Mouse (Mus musculus) c-Kit-negative CD71-positive TER-119-positive erythroid progenitor cells, embryonic 14.5 days (primary cell): ENCODE data around the gene Rab3a.

Experiments
- DNase-seq: peaks from one replicate; pipeline ENCODE4 v3.0.0-alpha.2; 2013; ENCODE audit warnings: low read depth, low spot score

Gene Rab3a

DNA sequence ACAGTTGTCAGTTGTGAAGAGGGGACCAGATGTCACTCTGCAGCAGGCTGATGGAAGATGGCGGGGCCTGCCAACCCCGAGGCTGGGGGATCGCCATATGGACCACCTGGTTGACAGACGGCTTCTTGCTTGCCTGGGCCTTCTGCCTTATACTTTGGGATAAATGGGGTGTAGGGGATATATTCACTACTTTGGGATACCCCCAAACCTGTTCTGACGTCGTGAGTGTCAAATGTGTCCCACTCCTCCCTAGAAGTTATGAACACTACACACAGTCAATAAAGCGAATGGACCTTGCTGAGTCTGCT is 3.8 kb downstream of the Rab3a start:
- DNase-seq, result no peak

DNA sequence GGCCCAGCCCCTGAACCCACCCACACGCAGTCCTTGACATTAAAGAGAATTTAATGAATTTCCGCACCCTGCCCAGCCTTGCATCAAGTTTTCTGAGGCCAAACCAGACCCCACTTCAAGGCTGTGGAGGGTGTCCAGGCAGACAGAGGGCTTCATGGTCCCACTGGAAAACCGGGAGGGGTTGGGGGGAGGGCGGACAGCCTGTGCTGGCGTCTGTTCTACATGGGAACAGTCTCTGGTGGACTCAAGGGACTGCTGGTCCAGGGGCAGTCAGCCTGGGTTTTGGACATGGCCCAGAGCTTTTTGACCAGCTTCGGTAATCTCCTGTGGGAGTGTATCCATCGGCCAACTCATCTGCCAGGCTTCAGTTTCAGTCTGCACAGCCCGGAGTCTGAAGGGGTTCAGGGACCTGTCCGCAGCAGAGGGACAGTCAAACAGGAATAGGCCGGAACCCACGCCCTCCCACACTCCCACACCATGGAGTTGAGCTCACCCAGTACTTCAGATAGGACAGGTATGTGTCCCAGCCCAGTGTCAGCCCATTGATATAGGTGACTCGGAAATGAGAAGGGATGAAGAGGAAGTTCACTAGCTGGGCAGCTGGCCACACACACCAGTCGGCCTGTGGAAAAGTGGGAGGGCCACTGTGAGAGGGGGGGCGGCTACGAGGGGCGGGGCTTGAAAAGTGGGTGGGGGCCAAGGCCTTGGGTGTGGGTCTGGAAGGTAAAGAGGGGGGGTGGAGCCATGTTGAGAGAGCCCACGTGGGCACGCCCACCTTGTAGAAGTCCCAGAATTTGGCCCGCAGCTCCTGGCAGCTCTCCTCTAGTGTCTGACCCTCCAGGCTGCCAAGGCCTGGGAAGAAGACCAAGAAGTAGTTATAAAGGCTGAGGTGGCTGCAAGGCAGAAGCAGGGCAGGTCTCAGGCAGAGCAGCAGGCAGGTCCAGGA is 4.4 kb downstream of the Rab3a start:
- no peak for DNase-seq

DNA sequence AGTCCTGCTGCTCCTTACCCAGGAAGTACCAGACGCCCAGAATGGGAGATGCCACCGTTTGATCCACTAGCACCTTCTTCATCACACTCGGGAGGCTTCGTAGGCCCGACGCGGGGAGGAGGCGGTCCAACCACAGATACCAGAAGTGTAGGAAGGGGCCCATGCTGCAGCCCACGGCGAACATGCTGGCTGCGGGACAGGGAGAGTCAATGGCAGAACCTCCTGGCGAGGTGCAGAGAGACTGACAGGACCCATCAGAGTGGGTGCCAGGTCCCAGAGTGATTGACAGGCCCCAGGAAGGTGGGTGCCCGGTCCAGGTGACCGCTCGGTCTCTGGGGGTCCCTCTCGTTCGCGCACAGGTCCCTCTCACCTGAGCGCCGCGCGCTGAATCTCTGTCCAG is 5.9 kb downstream of the Rab3a start:
- no peak for DNase-seq

DNA sequence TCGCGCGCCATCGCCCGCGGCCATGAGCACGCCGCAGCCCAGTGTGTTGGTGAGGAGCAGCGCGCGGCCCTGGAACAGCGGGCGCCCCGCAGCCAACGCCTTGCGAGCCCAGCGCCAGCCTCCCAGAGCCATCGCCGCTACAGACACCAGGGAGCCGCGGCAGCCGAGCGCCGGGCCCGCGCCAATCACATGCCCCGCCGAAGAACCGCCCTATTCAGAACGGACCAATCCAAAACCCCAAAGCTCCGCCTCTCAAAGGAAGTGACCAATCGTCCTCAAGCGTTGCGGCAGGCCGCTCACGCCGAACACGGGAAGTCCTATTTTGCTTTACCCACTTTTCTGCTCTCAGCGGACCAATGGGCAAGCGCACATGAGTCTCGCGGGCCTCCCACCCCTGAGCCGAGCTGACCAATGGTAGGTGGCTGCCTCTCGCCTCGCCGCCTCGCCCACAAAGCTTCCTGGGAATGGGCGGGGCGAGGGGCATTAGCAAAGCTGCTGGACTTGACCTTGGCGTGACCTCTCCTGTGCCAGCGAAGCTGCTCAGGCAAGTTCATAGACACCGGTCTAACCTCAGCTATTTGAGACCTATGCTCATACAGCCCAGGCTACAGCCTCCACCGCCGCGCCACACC is 6.4 kb downstream of the Rab3a start, which contains the start of gene Mpv17l2:
Gene Mpv17l2 (minus strand): TSS at position 172 of the 632 bp plus-strand sequence.
- peak; percentile 98 for DNase-seq

DNA sequence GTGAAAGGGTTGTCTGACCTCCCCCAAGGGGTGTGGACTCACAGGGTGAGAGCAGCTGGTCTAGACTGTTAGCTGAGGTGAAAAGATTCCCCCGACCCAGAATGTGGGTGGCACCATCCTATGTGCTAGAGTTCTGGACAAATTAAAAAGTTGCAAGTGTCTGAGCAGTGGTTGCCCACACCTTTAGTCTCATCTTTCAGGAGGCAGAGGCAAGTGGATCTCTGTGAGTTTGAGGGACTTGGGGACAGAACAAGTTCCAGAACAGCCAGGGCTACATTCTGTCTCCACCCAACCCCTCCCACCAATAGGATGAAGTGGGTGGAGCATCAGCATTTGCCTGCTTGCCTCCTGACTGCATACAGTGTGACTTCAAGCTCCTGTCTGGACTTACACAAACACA is 7.6 kb downstream of the Rab3a start:
- DNase-seq, result peak; percentile 81

DNA sequence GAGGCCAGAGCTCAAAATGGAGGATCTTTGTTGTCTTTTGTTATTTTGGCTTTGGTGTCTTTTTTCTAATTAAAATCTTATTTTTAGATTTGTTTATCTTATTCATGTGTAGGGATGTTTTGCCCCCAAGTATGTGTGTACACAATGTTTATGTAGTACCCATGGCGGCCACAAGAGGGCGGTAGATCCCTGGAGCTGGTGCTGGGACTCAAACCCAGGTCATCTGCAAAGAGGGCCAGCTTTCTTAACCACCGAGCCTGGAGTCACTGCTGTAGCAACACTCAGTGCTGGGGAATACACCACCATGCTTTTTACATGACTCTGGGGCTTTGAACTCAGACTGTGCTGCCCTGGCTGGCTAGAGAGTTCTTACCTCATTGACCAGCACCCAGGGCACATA is 8.9 kb downstream of the Rab3a start:
- no peak for DNase-seq

DNA sequence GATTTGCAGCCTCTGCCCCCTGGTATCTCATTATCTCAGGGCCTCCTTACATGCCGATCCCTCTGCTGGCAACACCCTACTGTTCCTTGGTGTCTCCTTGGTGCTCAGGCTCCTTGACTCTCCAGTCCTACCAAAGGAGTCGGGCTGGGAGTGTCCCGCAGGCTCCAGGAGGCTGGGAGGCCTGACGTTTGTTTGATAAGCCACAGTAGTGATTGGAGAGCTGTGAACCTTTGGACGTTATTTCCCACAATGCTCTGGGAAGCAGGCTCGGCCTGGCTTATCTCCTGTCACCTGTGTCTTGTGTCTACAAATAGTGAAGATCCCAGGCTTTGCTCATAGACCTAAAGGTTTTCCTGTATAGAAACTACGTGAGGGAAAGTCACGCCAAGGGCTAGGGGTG is 9.5 kb downstream of the Rab3a start:
- DNase-seq, result peak; percentile 78

DNA sequence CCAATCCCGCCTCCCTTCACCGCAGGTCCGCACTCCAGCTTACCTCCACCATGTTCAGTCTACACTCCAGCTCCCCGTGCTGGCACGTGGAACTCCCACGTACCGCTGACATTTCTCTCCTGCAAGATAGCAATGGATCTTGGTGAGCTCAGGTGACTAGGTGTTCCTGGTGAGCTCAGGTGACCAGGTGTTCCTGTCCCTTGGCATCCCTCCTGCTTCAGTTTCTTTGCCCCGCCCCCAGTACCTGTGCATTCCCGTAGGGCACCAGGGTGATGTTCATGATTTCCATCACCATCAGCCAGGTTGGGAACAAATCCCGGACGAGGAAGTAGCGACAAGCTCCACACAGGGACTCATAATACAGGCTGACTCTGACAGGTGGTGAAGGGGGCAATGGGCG is 10.2 kb downstream of the Rab3a start:
- no peak for DNase-seq

DNA sequence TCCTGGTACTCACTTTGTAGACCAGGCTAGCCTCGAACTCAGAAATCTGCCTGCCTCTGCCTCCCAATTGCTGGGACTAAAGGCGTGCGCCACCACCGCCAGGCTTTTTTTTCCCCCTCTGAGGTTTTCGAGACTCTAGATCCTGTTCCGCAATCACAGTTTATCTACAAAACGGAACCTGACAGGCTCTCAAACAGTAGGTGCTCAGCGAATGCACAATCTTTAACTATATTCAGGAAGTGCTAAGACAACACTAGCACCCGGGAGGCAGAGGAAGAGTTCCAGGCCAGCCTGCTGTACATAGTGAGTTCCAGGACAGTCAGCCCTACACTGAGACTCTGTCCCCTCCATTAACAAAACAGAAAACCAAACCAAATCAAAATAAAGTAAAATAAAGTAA is 10.8 kb downstream of the Rab3a start:
- no peak for DNase-seq

DNA sequence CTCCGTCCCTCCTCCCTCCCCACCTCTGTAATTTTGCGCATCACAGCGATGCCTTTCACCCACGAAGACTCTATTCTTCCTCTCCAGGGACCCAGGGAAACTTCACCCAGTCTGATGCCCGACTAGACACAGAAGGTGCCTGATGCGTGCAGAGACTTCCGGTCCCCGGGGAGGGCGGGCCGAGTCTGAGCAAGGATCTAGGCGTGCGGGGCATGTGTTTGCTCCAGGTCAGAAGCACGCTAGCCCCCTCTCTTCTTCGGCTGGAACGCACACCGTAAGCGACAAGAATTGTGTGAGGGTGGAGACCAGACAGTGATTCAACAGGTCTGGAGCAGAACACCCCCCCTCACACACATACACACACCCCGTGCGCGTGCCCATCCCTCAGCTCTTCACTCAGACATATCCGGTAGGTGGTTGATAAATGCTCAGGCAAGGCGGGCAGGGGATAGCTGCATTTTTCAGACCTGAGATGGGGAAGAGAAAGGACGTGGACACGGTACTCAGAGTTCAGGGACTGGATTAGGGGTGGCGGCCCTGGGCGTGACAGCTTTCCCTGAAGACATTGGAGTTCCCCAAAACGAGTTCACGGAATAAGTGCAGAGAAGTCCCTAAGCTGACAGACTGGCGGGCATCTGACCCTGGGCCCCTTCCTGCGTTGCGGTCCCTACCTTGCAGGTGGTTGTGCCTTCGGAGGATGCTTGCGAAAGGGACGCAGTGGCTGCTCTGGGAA is 11.5 kb downstream of the Rab3a start:
- DNase-seq, result no peak

DNA sequence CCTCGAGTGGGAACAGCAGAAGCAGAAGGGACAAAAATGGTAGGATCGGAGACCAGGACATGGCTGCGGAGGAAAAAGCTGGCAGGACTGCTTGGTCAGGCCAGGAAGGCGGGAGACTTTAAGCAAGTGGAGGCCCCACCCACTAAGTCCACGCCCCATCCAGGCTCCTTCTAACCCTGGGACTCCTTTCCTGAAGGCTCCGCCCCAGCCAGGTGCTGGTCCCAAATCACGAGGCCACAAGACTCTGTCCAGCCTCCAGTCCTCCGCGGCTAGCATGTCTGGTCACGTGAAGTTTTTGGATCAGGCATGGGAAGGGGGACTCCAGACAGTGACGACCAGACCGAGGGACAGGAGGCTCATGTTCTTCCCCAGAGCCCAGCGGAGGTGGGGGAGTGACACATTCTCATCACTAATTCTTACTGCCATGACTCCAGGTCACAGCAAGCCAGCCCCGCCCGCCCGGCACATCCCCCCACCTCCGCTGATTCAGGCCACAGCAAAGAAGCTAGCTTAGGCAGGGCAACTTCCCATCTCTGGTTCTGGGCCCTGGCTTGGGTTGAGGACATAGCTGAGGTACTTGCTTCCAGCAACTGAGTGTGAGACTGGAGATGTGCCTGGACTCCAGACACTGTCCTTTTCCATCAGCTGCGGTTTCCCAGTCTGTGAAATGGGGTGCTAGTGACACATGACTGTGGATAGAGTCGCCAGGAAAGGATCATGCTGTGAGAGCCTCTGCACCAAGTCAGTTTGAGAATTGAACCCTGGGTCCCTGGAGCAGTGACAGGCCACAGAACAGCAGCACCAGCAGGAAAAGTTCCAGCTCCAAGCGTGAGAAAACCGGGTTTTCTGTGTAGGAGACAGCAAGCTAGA is 12.3 kb downstream of the Rab3a start:
- peak; percentile 83 for DNase-seq

DNA sequence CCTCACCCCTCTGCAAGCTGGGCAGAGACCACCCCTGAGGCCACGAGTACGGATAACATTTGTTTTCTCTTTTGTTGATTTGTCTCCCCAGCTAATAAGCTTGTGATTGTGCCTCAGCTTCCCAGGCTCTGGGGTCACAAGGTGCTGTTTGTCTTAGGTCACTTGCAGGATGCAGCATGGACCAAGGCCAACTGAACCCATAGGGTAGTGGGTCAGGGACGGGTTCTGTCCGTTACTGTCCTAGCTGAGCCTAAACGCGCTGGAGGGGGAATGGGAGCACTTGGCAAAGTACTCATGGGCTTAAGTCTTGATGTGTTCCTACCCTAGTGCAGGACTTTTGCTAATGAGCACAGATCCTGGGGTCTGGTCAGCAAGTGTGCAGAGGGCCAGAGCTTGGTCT is 13.0 kb downstream of the Rab3a start:
- no peak for DNase-seq

DNA sequence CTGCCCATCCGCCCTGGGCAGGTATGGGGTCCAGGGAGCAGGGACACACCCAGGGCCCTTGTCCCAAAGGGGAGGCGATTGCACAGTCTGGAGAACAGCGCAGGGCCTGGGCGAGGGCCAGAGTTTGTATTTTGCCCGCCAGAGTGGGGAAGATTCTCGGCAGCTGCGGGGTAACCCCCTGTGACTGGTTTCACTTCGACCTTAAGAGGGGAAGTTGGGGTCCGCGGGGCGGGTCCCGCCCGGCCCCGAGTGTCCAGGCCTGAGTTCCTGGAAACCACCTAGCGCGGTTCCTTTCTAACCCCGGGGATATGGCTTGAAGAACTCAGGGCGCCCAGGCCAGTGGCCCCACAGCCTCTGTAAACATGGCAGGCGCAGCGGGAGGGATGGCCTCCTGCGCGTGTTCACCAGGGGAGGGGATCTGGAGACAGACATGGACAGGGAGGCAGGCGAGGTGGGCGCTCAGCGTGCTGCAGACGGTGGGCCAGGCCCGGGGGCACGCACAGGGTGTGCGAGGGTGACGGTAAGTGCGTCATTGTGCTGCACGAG is 13.8 kb downstream of the Rab3a start:
- DNase-seq, result no peak

DNA sequence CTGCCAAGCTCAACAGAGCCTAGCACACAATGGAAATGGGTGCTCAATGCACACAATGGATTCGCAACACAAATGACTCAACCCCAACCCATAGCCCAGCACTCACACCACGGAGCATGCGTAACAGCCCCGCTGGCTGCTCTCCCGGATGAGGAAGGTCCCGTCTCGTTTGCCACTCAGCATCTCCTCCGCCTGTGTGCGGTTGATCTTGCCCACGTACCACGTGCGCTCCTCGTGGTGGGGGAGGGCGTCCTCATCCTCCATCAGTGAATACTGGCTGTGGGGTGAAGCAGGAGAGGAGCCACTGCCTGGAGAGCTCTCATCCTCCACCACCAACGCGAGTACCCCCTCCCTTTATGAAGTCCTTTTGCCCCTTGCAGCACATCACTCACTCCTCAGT is 14.5 kb downstream of the Rab3a start:
- no peak for DNase-seq

DNA sequence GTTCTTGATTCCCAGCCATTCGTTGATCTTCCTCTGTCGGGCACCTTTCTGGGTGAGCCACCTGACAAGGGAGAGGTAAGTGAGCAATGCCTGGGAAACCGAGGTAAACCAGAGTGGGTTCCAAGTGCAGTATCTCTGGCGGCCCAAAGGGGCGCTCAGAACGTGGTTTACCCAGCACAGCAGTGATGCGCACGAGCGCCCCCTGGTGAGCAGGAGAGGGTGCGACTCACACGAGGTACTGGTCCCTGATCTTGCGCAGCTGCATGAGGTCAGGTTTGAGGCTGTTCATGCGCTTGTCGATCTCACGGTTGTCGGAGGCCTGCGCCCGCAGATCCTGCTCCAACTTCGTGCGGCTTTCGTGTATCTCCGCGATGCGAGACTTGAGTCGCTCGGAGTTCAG is 14.9 kb downstream of the Rab3a start:
- peak; percentile 89 for DNase-seq

DNA sequence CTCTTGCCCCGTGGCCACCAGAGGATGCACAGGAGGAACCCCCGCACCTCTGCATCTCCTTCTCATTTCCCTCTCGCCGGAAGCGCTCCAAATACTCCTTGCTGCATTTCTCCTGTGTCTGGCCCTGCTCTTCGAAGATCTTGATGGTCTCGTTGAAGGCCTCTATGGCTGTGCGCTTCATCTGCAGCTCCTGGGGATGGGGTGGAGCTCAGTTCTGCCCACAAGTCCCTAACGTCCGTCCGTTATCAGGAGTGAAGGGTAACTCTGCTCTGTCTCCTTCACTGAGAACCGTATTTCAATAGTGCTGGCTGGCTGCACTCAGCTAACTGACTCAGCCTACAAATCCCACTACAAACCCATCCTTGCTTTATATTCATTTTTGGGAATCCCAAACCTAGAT is 15.4 kb downstream of the Rab3a start:
- DNase-seq, result no peak

DNA sequence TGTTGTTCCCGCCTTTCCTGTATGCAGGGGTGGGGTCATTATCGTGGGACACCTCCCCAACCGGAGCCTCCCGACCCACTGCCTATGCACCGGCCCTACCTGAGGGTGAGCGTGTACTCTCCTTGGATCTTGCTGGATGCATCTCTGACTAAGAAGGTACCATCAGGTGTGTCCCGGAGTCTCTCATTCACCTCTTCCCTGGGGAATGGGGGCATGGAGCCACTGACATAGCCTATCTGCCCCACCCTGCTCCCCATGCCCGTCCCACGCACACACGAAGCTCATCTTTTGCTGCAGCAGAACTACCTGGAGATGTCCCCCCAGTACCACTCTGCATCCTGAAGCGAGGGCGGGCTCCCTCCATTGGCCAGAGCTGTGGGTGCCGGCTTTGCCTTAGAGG is 16.3 kb downstream of the Rab3a start:
- DNase-seq, result no peak

DNA sequence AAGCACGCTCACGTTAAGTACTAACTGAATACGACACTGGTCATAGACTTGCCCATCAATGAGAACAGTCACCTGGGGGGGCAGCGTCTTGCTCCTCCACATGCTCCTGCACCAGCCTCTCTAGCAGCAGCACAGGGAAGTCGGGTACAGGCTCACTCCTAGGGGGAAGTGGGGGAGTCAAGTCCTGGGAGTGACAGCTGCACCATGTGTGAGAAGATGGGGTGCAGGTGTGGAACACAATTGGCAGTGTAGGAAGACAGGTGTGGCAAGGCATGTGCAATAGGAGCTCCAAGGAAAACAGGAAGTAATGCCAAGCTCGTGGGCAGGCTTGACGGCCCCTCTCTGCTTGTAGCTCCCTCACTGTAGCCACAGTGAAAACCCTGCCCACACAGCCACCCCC is 16.7 kb downstream of the Rab3a start:
- DNase-seq, result no peak

DNA sequence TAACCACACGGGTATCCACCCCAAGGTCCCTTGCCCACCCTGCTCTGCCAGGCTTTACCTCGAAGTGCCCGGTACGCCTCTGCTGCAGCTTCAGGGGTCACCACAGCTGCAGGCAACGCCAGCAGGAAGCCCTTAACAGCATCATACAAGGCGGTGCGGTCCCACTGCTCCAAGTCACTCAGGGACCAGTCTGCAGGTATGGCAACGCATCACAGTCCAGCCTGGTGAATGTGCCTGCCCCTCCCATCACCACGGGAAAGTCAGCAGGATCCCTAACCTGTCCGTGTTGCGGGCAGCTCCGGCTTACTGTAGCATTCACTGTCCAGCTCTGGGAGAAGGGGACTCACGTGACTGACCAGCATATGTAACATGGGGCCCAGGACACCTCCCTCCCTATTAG is 17.6 kb downstream of the Rab3a start:
- no peak for DNase-seq

DNA sequence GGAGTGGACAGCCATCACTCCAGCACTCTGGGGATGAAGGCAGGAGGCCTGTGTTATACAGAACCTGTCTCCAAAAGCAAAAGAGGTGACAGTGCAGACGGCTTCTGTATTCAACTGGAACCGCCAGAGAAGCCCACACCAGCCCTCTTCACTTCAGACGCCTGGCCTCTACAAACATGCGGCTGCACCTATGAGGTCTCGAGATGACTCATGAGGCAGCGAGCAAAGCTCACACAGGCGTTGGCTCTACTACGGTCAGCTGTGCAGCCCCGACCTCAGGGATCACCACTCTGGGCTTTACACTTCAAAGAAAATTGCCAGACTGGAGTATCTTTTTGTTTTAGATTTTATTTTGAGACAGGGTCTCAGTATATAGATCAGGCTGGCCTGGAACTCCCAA is 18.4 kb downstream of the Rab3a start:
- DNase-seq, result no peak

DNA sequence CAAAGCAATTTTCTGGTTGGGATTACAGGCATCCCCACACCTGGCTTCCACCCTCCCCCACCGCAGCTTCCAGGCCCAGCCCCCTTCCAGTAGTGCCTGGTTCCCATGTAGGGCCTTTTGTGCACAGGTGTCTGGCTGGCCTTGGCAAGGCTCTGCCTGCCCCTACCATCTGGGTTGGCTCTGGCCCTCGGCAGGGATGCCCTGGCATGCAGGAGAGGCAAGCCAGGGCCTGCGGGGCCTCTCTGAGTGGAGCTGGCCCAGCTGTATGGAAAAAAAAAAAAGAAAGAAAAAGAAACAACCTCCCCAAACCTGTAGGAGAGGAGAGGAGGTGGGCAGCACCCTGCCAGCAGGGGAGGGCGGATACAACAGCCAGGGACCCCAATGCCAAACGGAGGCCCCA is 18.9 kb downstream of the Rab3a start:
- no peak for DNase-seq
